Mouse (Mus musculus) G1E-ER4 (cell line): ENCODE results near the gene Cdh1. TPM values are rescaled to one million over a fixed set of nuclear protein-coding genes. Genes with fewer than 3 reads are reported as not detected.

ENCODE experiments used
- GATA1 ChIP-seq: IDR thresholded peaks from one replicate; pipeline ENCODE4 v1.8.0; 2012; ENCODE audit warnings: low read length, inconsistent platforms
- polyA plus RNA-seq: library from polyadenylated mRNA; stranded (reverse); fragments of >175 nt; gene quantifications from 2 replicates; pipeline ENCODE4 v1.2.3, GENCODE M21; 2012

Cdh1 gene
- polyA plus RNA-seq, 1 experiment, result not detected

DNA sequence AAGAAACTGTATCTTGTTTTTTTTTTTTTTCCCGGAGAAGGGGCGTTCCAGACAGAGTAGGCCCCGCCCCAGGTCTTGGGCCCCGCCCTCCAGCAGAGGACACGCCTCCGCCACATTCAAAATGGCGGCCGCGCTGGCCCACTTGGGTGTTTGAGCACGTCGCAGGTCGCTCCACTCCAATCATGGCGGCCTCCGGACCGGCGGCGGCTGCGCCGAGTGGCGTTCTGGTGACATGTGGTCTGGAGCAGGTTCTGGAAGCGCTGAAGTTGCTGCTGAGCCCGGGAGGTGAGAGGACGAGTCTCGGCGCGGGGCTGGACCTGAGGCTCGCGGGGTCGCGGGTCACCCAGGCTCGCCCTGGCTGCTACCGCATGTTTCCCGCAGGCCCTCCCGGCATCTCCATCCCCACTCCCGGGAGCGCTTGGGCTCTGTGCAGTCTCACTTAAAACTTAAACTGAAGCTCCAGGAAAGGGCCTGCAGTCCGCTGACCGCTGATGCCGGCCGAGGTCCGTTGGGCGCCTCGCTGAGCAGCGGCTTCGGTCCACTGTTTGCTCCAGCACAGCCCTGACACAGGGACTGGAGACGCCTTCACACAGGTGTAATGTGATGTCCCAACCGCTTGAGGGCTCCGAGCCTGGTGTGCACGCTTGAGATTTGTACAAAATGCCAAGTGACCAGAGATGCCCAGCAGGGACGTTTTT, 80.0 kb downstream of the Cdh1 start, which contains the start of gene Tango6:
Gene Tango6, plus strand, starts transcription at position 98 of the 698 bp plus-strand sequence.
- TF ChIP-seq GATA1, result no peak

DNA sequence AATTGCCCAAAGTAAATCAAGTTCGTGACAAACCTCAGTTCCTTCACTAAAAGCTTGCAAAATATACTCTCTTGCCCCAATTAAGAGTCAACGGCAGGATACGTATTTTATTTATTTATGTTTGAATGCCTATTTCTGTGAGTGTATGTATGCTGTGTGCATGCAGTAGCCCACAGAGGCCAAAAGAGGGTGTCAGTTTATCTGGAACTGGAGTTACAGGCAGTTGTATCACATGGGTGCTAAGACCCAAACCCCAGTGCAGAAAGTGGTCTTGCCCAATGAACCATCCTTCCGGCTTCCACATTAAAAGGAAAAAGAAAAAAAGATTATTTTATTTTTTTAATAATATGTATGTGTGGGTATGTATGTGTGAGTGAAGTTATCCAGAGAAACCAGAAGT, 81.2 kb downstream of the Cdh1 start:
- no peak for TF ChIP-seq GATA1

GRCm38 (mm10) chr8:106687479-106687878, 84.3 kb downstream of the Cdh1 start:
- no peak for TF ChIP-seq GATA1

- no peak for TF ChIP-seq GATA1
These were observed 94.6 kb downstream of the Cdh1 start for GRCm38 (mm10) chr8:106697748-106698248.

DNA sequence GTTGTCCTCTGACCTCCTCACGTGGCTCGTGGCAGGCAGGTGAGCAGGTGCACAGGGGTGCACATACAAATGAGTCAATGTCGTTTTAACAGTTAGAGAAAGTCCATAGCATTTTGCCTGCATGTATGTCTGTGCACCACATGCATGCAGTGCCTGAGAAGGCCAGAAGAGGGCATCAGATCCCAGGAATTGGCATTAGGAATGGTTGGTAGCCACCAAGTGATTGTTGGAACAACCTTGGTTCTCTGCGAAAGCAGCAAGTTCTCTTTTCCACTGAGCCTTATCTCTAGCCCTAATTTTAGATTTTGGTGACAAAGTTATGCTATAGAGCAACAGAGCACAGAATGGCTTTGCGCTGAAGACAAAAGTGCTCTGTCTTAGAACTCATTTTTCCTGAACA, 96.4 kb downstream of the Cdh1 start:
- no peak for TF ChIP-seq GATA1

GRCm38 (mm10) chr8:106700131-106700530, 97.0 kb downstream of the Cdh1 start:
- no peak for TF ChIP-seq GATA1

DNA sequence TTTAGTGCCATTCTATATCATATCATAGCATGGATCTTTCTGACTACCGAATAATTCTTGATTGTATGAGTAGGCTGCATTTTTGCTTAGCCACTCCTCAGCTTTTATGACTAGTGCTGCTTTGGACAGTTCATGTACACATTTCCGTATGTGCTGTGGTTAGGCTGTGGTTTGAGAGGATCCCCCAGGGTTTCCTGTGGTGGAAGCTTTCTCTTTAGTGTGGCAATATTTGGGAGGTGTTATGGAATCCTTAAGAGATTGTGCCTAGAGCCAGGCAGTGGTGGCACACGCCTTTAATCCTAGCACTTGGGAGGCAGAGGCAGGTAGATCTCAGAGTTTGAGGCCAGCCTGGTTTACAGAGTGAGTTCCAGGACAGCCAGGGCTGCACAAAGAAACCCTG, 98.2 kb downstream of the Cdh1 start:
- no peak for TF ChIP-seq GATA1

DNA sequence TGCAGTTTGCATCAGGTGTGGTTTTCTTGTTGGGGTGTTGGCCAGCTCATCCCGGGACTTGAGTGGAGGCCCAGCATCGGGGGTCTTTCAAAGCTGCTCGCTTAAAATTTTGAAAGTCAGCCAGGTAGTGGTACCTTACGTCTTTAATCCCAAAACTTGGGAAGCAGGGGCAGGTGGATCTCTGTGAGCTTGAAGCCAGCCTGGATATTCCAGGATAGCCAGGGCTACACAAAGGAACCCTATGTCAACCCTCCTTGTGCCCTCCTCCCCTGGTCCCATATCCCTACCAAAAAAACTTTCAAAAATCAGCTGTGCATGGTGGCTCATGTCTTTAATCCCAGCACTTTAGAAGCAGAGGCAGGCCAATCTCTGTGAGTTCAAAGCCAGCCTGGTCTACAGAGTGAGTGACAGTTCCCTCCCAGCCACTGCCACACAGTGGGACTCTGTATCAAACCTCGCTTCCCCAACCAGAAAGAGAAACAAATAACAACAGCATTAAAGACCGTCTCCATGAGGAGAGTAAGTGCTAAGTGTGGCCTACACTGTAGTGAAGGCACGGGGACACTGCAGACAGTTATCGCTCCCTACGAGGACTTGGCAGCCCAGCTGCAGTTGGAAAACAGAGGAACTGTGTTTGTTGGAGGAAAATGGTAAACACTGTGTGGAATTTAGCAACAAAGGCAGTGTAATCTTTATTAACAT, 101.2 kb downstream of the Cdh1 start:
- no peak for TF ChIP-seq GATA1

- TF ChIP-seq GATA1, result no peak
These were observed 101.8 kb downstream of the Cdh1 start for GRCm38 (mm10) chr8:106704901-106705321.

DNA sequence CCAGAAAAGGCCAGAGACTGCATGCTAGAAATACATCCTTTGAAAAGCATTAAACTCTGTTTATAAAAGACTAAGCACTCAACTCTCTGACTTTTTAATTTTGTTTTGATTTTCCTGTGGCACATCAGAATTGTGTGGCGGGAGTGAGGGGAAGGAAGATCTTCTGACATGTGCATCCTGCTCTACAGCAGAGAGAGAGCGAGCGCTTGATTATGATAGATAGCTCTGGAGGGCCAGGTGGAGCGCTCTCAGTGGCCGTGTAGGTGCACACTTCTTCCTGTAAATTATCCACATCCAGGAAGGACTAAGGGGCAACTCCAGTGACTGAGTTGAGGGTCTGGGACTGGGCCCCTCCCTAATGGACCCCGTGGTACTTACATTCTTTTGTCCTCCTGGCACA, 103.0 kb downstream of the Cdh1 start:
- no peak for TF ChIP-seq GATA1

GRCm38 (mm10) chr8:106710002-106710401, 106.9 kb downstream of the Cdh1 start:
- no peak for TF ChIP-seq GATA1

- no peak for TF ChIP-seq GATA1
These were observed 109.3 kb downstream of the Cdh1 start for GRCm38 (mm10) chr8:106712487-106712886.

DNA sequence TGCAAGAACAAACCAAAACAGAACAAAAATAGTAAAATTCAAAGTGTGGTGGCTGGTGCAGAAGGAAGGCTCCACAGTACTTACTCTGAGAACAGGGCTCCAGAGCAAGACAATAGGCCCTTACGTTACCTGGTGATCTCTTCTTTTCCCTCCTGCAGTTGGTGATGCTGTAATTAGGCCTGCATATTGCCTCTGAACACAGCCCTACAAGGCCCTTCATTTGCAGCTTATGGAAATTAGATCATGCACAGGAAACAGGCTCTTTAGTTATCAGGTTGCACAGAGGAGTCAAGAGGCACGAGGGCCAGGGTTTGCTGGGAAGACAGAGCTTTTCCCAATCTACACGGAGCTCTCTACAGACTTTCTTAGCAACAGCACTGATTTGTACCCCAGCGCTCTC, 111.1 kb downstream of the Cdh1 start:
- no peak for TF ChIP-seq GATA1

GRCm38 (mm10) chr8:106718091-106718500, 114.9 kb downstream of the Cdh1 start:
- no peak for TF ChIP-seq GATA1

Other genes with a start within 250 kb of the Cdh1 start
- not detected in 2 replicates for gene Zfp90, start 188.0 kb upstream of the Cdh1 start, polyA plus RNA-seq
- not detected in 2 replicates for gene 6030452D12Rik, start 102.8 kb upstream of the Cdh1 start, polyA plus RNA-seq
- not detected in 2 replicates for gene Cdh3, start 92.5 kb upstream of the Cdh1 start, polyA plus RNA-seq
- gene Gm10073, start 29.9 kb upstream of the Cdh1 start, polyA plus RNA-seq, result 22.7 and 35.0 TPM in 2 replicates
- gene Tango6, start 79.7 kb downstream of the Cdh1 start, polyA plus RNA-seq, result 2.2 and 2.6 TPM in 2 replicates